Mouse (Mus musculus) CH12.LX (cell line): ENCODE measurements around the gene Apba2. TPM values are rescaled to one million over a fixed set of nuclear protein-coding genes. Genes with fewer than 3 reads are reported as not detected.

ENCODE experiments used
- DNase-seq: peaks from one replicate; pipeline ENCODE4 v3.0.0-alpha.2; 2013; ENCODE audit errors: extremely low read depth
- H3K27ac ChIP-seq: 2 replicates; pipeline ENCODE4 v1.5.1; 2012; ENCODE audit warnings: low read depth, mild to moderate bottlenecking, control low read depth, moderate library complexity; ENCODE audit not compliant: insufficient read depth
- H3K27me3 ChIP-seq: replicated peaks from 2 replicates; pipeline ENCODE3; 2012; ENCODE audit warnings: inconsistent platforms
- H3K36me3 ChIP-seq, 2 experiments: replicated peaks in 1 of 2; 2 replicates each; pipeline versions ENCODE3 to v1.6.1; 2012; ENCODE audit warnings: inconsistent platforms in 1 of 2, low read length in 1 of 2, mild to moderate bottlenecking in 1 of 2, mixed read lengths in 1 of 2, moderate library complexity in 1 of 2; ENCODE audit not compliant: control insufficient read depth in 1 of 2, insufficient read depth in 1 of 2
- H3K4me1 ChIP-seq, 2 experiments: 2 replicates each; pipeline ENCODE4 v1.6.1; 2012; ENCODE audit warnings: inconsistent platforms in 1 of 2, moderate library complexity in 1 of 2; ENCODE audit not compliant: insufficient read depth in 2 of 2, control insufficient read depth in 1 of 2
- H3K4me2 ChIP-seq: 2 replicates; pipeline ENCODE4 v1.6.1; 2012; ENCODE audit warnings: low read depth, mild to moderate bottlenecking, control low read depth; ENCODE audit not compliant: poor library complexity, insufficient read depth, severe bottlenecking
- H3K4me3 ChIP-seq, 3 experiments: fragments of 150-350 bp in 1 of 3; sonication (generic) in 1 of 3; replicated peaks in 1 of 3; 2 replicates each; pipeline versions ENCODE3 to v1.5.1; 2011 to 2012; ENCODE audit warnings: low read depth in 2 of 3, low read length in 2 of 3, mild to moderate bottlenecking in 2 of 3, moderate library complexity in 2 of 3, control low read depth in 1 of 3, improper control_type of control experiment in 1 of 3, inconsistent platforms in 1 of 3, mixed read lengths in 1 of 3; ENCODE audit not compliant: poor library complexity in 1 of 3
- H3K79me2 ChIP-seq: replicated peaks from 2 replicates; pipeline ENCODE4 v1.6.1; 2012; ENCODE audit warnings: mild to moderate bottlenecking, moderate library complexity; ENCODE audit not compliant: control insufficient read depth, poor library complexity, insufficient read depth, severe bottlenecking; ENCODE audit errors: extremely low read depth
- H3K9ac ChIP-seq: 2 replicates; pipeline ENCODE4 v1.6.1; 2012; ENCODE audit warnings: low read depth, mild to moderate bottlenecking, control low read depth, moderate library complexity; ENCODE audit not compliant: insufficient read depth
- H3K9me3 ChIP-seq: replicated peaks from 2 replicates; pipeline ENCODE3; 2012; ENCODE audit warnings: low read length, inconsistent platforms, mixed read lengths
- E2F4 ChIP-seq: IDR thresholded peaks from 2 replicates; pipeline ENCODE4 v1.6.1; 2011; ENCODE audit warnings: low read depth, low read length, improper control_type of control experiment; ENCODE audit not compliant: insufficient replicate concordance
- EP300 ChIP-seq: IDR thresholded peaks from 2 replicates; pipeline ENCODE4 v1.6.1; 2011; ENCODE audit warnings: low read length, improper control_type of control experiment
- JUN ChIP-seq: IDR thresholded peaks from 2 replicates; pipeline ENCODE4 v1.6.1; 2011; ENCODE audit warnings: low read depth, mild to moderate bottlenecking, low read length, improper control_type of control experiment, moderate library complexity; ENCODE audit not compliant: insufficient read depth
- MAFK ChIP-seq: IDR thresholded peaks from 2 replicates; pipeline ENCODE4 v1.6.1; 2011; ENCODE audit warnings: low read length, improper control_type of control experiment; ENCODE audit not compliant: insufficient replicate concordance
- MEF2A ChIP-seq: IDR thresholded peaks from 2 replicates; pipeline ENCODE4 v1.6.1; 2014; ENCODE audit warnings: low read depth, mild to moderate bottlenecking, inconsistent platforms, low read length, improper control_type of control experiment, borderline replicate concordance
- MXI1 ChIP-seq: IDR thresholded peaks from 2 replicates; pipeline ENCODE4 v1.6.1; 2011; ENCODE audit warnings: mild to moderate bottlenecking, low read depth, low read length, improper control_type of control experiment
- POLR2A ChIP-seq: IDR thresholded peaks from 2 replicates; pipeline ENCODE4 v1.6.1; 2011; ENCODE audit warnings: low read depth, mild to moderate bottlenecking, improper control_type of control experiment, low read length
- USF1 ChIP-seq: IDR thresholded peaks from 2 replicates; pipeline ENCODE4 v1.6.1; 2014; ENCODE audit warnings: low read depth, mild to moderate bottlenecking, inconsistent platforms, low read length, improper control_type of control experiment
- USF2 ChIP-seq: conservative IDR thresholded peaks from 2 replicates; pipeline ENCODE4 v1.6.1; 2011; ENCODE audit warnings: low read depth, low read length, improper control_type of control experiment
- ZKSCAN1 ChIP-seq: IDR thresholded peaks from 2 replicates; pipeline ENCODE4 v1.6.1; 2012; ENCODE audit warnings: low read depth, inconsistent platforms, low read length, improper control_type of control experiment, borderline replicate concordance
- ZMIZ1 ChIP-seq: IDR thresholded peaks from 2 replicates; pipeline ENCODE4 v1.6.1; 2012; ENCODE audit warnings: low read depth, mild to moderate bottlenecking, inconsistent platforms, low read length, improper control_type of control experiment
- ZNF384 ChIP-seq: IDR thresholded peaks from 2 replicates; pipeline ENCODE4 v1.6.1; 2012; ENCODE audit warnings: low read depth, low read length, improper control_type of control experiment, inconsistent platforms
- dilution Hi-C: fragments of 300-500 bp; cut with MboI; formaldehyde crosslinking; loops from 2 replicates; pipeline ENCODE4 v1.14.3; 2020; ENCODE audit warnings: low sequenced_read_pairs; ENCODE audit not compliant: extremely low pct_unique_long_range_greater_than_20kb, extremely low pct_ligation_motif_present
- in situ Hi-C: fragments of 300-500 bp; cut with MboI; formaldehyde crosslinking; loops from 3 replicates; pipeline ENCODE4 v1.14.3; 2019; ENCODE audit warnings: low sequenced_read_pairs, low pct_ligation_motif_present, low pct_unique_long_range_greater_than_20kb, mixed read lengths
- polyA plus RNA-seq: library from polyadenylated mRNA; unstranded; fragments of >175 nt; gene quantifications from 2 replicates; pipeline ENCODE4 v1.2.1, GENCODE M21; 2012; ENCODE audit warnings: low read depth; ENCODE audit not compliant: insufficient read length
- total RNA-seq, 2 experiments: library from RNA; depleted of rRNA; stranded (reverse); fragments of 300-350 nt in 1 of 2; fragments of >200 nt in 1 of 2; gene quantifications; 2 replicates each; pipeline ENCODE4 v1.2.3; 2012 to 2014

Gene Apba2
- total and polyA plus RNA-seq, 3 experiments: 0.19 TPM; not detected in 2

- no peak overlapping the region for H3K9ac ChIP-seq
- TF ChIP-seq USF1 (no peak), MEF2A (no peak), MXI1 (no peak), MAFK (no peak)
- H3K4me3 ChIP-seq: no peak overlapping the region
- H3K9me3 ChIP-seq: no peaks in the 10 kb centered on the region
- peaks cover 1% of the 10 kb centered on the region for H3K27me3 ChIP-seq
- no peaks in the 10 kb centered on the region for H3K36me3 ChIP-seq
- H3K4me1 ChIP-seq: no peaks in the 10 kb centered on the region
- H3K79me2 ChIP-seq: no peaks in the 10 kb centered on the region
- in situ Hi-C loops (no loop called here), dilution Hi-C loops (no loop called here)
- H3K4me2 ChIP-seq: no peak overlapping the region
- no peak overlapping the region for H3K27ac ChIP-seq
- DNase-seq: no peak
These were observed 290.5 kb downstream of the Apba2 start for GRCm38 (mm10) chr7:64792031-64792430.

GRCm38 (mm10) chr7:64795554-64795953, 294.0 kb downstream of the Apba2 start:
- no peaks in the 10 kb centered on the region for H3K36me3 ChIP-seq
- TF ChIP-seq POLR2A (no peak), ZMIZ1 (no peak), E2F4 (no peak), MAFK (no peak), ZNF384 (no peak), ZKSCAN1 (no peak), USF2 (no peak), EP300 (no peak), JUN (no peak), MEF2A (no peak)
- TF ChIP-seq, all 38 proteins: peak for 0
- no peaks in the 10 kb centered on the region for H3K79me2 ChIP-seq
- no peaks in the 10 kb centered on the region for H3K27me3 ChIP-seq
- H3K9me3 ChIP-seq: peaks cover 2% of the 10 kb centered on the region
- no peak overlapping the region for H3K27ac ChIP-seq
- dilution Hi-C loops (no loop called here), in situ Hi-C loops (no loop called here)
- H3K4me2 ChIP-seq: no peak overlapping the region
- no peak overlapping the region for H3K4me3 ChIP-seq
- DNase-seq: no peak
- H3K9ac ChIP-seq: no peak overlapping the region
- H3K4me1 ChIP-seq: peaks cover 0 to 6% of the 10 kb centered on the region in 2 experiments; a peak in 2 of 4 replicates

Other genes with a start within 250 kb of the Apba2 start
- gene Mtmr10, start 214.1 kb upstream of the Apba2 start, total RNA-seq (2012; rRNA removed): 1.8 and 2.5 TPM in 2 replicates
- 1.8 and 2.1 TPM in 2 replicates for gene Mtmr10, start 214.1 kb upstream of the Apba2 start, total RNA-seq (2014; rRNA removed)
- gene Mtmr10, start 214.1 kb upstream of the Apba2 start, polyA plus RNA-seq: 1.9 and 2.0 TPM in 2 replicates
- gene Fan1, start 127.6 kb upstream of the Apba2 start, total RNA-seq (2012; rRNA removed): 4.6 and 5.2 TPM in 2 replicates
- 2.3 and 2.6 TPM in 2 replicates for gene Fan1, start 127.6 kb upstream of the Apba2 start, total RNA-seq (2014; rRNA removed)
- gene Fan1, start 127.6 kb upstream of the Apba2 start, polyA plus RNA-seq: 3.0 and 3.6 TPM in 2 replicates
- 56.5 and 73.2 TPM in 2 replicates for gene Mphosph10, start 109.4 kb upstream of the Apba2 start, total RNA-seq (2012; rRNA removed)
- gene Mphosph10, start 109.4 kb upstream of the Apba2 start, total RNA-seq (2014; rRNA removed): 107 and 124 TPM in 2 replicates
- gene Mphosph10, start 109.4 kb upstream of the Apba2 start, polyA plus RNA-seq: 134 and 141 TPM in 2 replicates
- gene Mcee, start 109.1 kb upstream of the Apba2 start, total RNA-seq (2012; rRNA removed): 13.6 and 13.8 TPM in 2 replicates
- gene Mcee, start 109.1 kb upstream of the Apba2 start, total RNA-seq (2014; rRNA removed): 13.9 and 15.4 TPM in 2 replicates
- 15.1 and 15.8 TPM in 2 replicates for gene Mcee, start 109.1 kb upstream of the Apba2 start, polyA plus RNA-seq